Mouse (Mus musculus) C2C12 (cell line): ENCODE measurements around the gene Slc4a4. TPM values are rescaled to one million over a fixed set of nuclear protein-coding genes. Genes with fewer than 3 reads are reported as not detected.

ENCODE experiments used
- H3K27me3 ChIP-seq: one replicate; pipeline ENCODE4 v1.6.1; 2011; ENCODE audit not compliant: control insufficient read depth, insufficient read depth, insufficient read length
- H3K36me3 ChIP-seq: one replicate; pipeline ENCODE4 v1.6.1; 2011; ENCODE audit not compliant: control insufficient read depth, insufficient read depth
- H3K4me3 ChIP-seq: one replicate; pipeline ENCODE4 v1.5.1; 2011; ENCODE audit warnings: mild to moderate bottlenecking, control low read depth; ENCODE audit not compliant: poor library complexity, insufficient read depth, severe bottlenecking
- H3K79me2 ChIP-seq: one replicate; pipeline ENCODE4 v1.6.1; 2011; ENCODE audit not compliant: control insufficient read depth, insufficient read depth
- H3K79me3 ChIP-seq: one replicate; pipeline ENCODE4 v1.6.1; 2011; ENCODE audit warnings: low read depth, control low read depth
- H3ac ChIP-seq: one replicate; pipeline ENCODE3; 2011; ENCODE audit warnings: low read depth; ENCODE audit not compliant: control insufficient read depth, insufficient read length
- CEBPB ChIP-seq: IDR thresholded peaks from one replicate; pipeline ENCODE4 v1.6.1; 2011; ENCODE audit warnings: low read depth, mild to moderate bottlenecking, control low read depth, moderate library complexity
- CTCF ChIP-seq: IDR thresholded peaks from one replicate; pipeline ENCODE4 v1.5.1; 2011; ENCODE audit not compliant: control insufficient read depth, insufficient read depth, insufficient read length
- FOSL1 ChIP-seq: IDR thresholded peaks from one replicate; pipeline ENCODE4 v1.8.0; 2011; ENCODE audit warnings: mild to moderate bottlenecking, low read length; ENCODE audit not compliant: poor library complexity, insufficient read depth, severe bottlenecking
- MAX ChIP-seq: IDR thresholded peaks from one replicate; pipeline ENCODE4 v1.6.1; 2011; ENCODE audit warnings: mild to moderate bottlenecking, control low read depth
- MYOD1 ChIP-seq: IDR thresholded peaks from one replicate; pipeline ENCODE4 v1.6.1; 2011; ENCODE audit warnings: low read depth; ENCODE audit not compliant: control insufficient read depth, insufficient read length
- MYOG ChIP-seq: IDR thresholded peaks from one replicate; pipeline ENCODE4 v1.6.1; 2011; ENCODE audit not compliant: control insufficient read depth, insufficient read length; ENCODE audit errors: extremely low read depth
- USF1 ChIP-seq: IDR thresholded peaks from one replicate; pipeline ENCODE4 v1.6.1; 2011; ENCODE audit warnings: low read depth, mild to moderate bottlenecking, control low read depth, moderate library complexity
- polyA plus RNA-seq: library from polyadenylated mRNA; unstranded; fragments of >200 nt; fragmentation: generic; extraction: Trizol; gene quantifications from one replicate; pipeline ENCODE4 v1.2.1, GENCODE M21; 2012; ENCODE audit warnings: missing spikeins

Gene Slc4a4
- polyA plus RNA-seq, 1 experiment, result 0.06 TPM

GRCm38 (mm10) chr5:89259804-89260492 lies 373.3 kb downstream of the Slc4a4 start:
- no peaks in the 10 kb centered on the region for H3K36me3 ChIP-seq
- no peak overlapping the region for H3ac ChIP-seq
- no peaks in the 10 kb centered on the region for H3K79me3 ChIP-seq
- no peaks in the 10 kb centered on the region for H3K27me3 ChIP-seq
- H3K4me3 ChIP-seq, result no peak overlapping the region
- TF ChIP-seq USF1 (no peak), CTCF (no peak), MYOG (no peak)
- H3K79me2 ChIP-seq, result no peaks in the 10 kb centered on the region

GRCm38 (mm10) chr5:89277049-89277448 lies 390.4 kb downstream of the Slc4a4 start:
- Histone ChIP-seq H3K4me3 (no peak overlapping the region), H3K79me3 (no peaks in the 10 kb centered on the region), H3K36me3 (no peaks in the 10 kb centered on the region), H3K79me2 (no peaks in the 10 kb centered on the region), H3K27me3 (no peaks in the 10 kb centered on the region), H3ac (no peak overlapping the region)
- TF ChIP-seq USF1 (no peak), FOSL1 (no peak), MYOD1 (no peak), MYOG (no peak), CTCF (no peak), MAX (no peak), CEBPB (no peak)

- no peaks in the 10 kb centered on the region for H3K79me3 ChIP-seq
- no peaks in the 10 kb centered on the region for H3K79me2 ChIP-seq
- H3K4me3 ChIP-seq, result no peak overlapping the region
- peak; percentile 20 for TF ChIP-seq FOSL1
- no peak for TF ChIP-seq MYOG
- no peak for TF ChIP-seq CTCF
- no peak for TF ChIP-seq MAX
- no peak for TF ChIP-seq USF1
- TF ChIP-seq MYOD1, result no peak
- TF ChIP-seq CEBPB, result peak; percentile 52
- H3K36me3 ChIP-seq, result no peaks in the 10 kb centered on the region
- H3ac ChIP-seq, result no peak overlapping the region
- no peaks in the 10 kb centered on the region for H3K27me3 ChIP-seq
These were observed 391.0 kb downstream of the Slc4a4 start for GRCm38 (mm10) chr5:89277616-89278015.

- no peaks in the 10 kb centered on the region for H3K79me2 ChIP-seq
- no peaks in the 10 kb centered on the region for H3K79me3 ChIP-seq
- H3ac ChIP-seq, result no peak overlapping the region
- no peaks in the 10 kb centered on the region for H3K36me3 ChIP-seq
- TF ChIP-seq CEBPB (peak; percentile 84), MAX (no peak)
- H3K27me3 ChIP-seq, result no peaks in the 10 kb centered on the region
- H3K4me3 ChIP-seq, result no peak overlapping the region
These were observed 391.7 kb downstream of the Slc4a4 start for GRCm38 (mm10) chr5:89278309-89278708.

- TF ChIP-seq MYOG, result no peak
- no peak for TF ChIP-seq CEBPB
- no peak for TF ChIP-seq USF1
- no peak for TF ChIP-seq MYOD1
- no peak for TF ChIP-seq MAX
- TF ChIP-seq CTCF, result no peak
- TF ChIP-seq FOSL1, result no peak
These were observed 393.8 kb downstream of the Slc4a4 start for GRCm38 (mm10) chr5:89280312-89280863.

More at GRCm38 (mm10) chr5:89280312-89280863, 393.8 kb downstream of the Slc4a4 start:
- Histone ChIP-seq H3K27me3 (no peaks in the 10 kb centered on the region), H3K4me3 (no peak overlapping the region), H3ac (no peak overlapping the region), H3K79me3 (no peaks in the 10 kb centered on the region), H3K36me3 (no peaks in the 10 kb centered on the region), H3K79me2 (no peaks in the 10 kb centered on the region)

Other genes starting within 250 kb of the Slc4a4 start
- gene Grsf1, start 210.6 kb upstream of the Slc4a4 start, polyA plus RNA-seq, result 30.2 TPM
- gene Mob1b, start 166.0 kb upstream of the Slc4a4 start, polyA plus RNA-seq, result 5.5 TPM
- 14.1 TPM for gene Dck, start 121.8 kb upstream of the Slc4a4 start, polyA plus RNA-seq